19 mouse cellular contexts compared by ENCODE assay signal in the genomic region with DNA sequence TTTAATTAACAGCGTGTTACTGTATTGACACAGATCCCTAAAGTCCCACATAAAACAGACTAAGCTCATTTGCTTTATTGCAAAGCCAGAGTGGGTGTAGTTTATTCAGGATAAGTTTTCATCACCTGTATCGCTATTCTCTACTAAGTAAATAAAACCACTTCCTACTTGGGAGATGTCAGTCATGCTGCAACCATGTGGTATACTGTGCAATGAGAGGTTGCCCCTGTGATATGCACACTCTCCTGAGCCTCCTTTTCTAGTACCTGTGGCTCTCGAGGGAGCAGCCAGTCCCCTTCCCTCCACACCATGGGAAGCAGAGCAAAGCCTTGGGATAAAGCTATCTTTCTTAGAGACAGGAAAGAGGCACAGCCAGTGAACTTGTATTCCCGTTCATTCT.
"Had no signal": no experiment of that assay in that cellular context is flagged by ENCODE, and none has a peak within 500 bp of the region (broad histone marks: within the 10 kb centered on the region; RNA-seq: fewer than 3 reads in every experiment).

No protein-coding gene starts in this region.

- DNase-seq: liver, postnatal 0 days; lung, adult 2 months; lung, postnatal 10 days; lung, postnatal 4 days; right cerebral cortex, adult 18-20 months; right cerebral cortex, postnatal 25 days; right cerebral cortex, postnatal 4 days; spleen, adult 18-20 months; thymus, adult 18-20 months; thymus, postnatal 14 days; thymus, postnatal 36 days had no signal

- H3K36me3 ChIP-seq: liver, embryonic 15.5 days; lung, embryonic 15.5 days; midbrain, embryonic 13.5 days; midbrain, embryonic 15.5 days; neural tube, embryonic 13.5 days; neural tube, embryonic 15.5 days had no signal

- H3K27me3 ChIP-seq: liver, embryonic 15.5 days; lung, embryonic 15.5 days; megakaryocyte, embryonic 14.5 days; midbrain, embryonic 13.5 days; midbrain, embryonic 15.5 days; neural tube, embryonic 13.5 days; neural tube, embryonic 15.5 days had no signal

- ATAC-seq: liver, postnatal 0 days; midbrain, embryonic 13.5 days; midbrain, embryonic 15.5 days had no signal

- H3K4me1 ChIP-seq: liver, embryonic 15.5 days; lung, embryonic 15.5 days; midbrain, embryonic 15.5 days; neural tube, embryonic 15.5 days had no signal

- H3K4me2 ChIP-seq: liver, embryonic 15.5 days; lung, embryonic 15.5 days; midbrain, embryonic 11.5 days; midbrain, embryonic 13.5 days; midbrain, embryonic 15.5 days; neural tube, embryonic 13.5 days; neural tube, embryonic 15.5 days had no signal

- H3K9me3 ChIP-seq: liver, embryonic 15.5 days; lung, embryonic 15.5 days; megakaryocyte, embryonic 14.5 days; midbrain, embryonic 13.5 days; midbrain, embryonic 15.5 days; neural tube, embryonic 13.5 days; neural tube, embryonic 15.5 days had no signal

- H3K4me3 ChIP-seq: liver, embryonic 15.5 days; lung, embryonic 15.5 days; megakaryocyte, embryonic 14.5 days; midbrain, embryonic 13.5 days; midbrain, embryonic 15.5 days; neural tube, embryonic 13.5 days; neural tube, embryonic 15.5 days had no signal

- H3K9ac ChIP-seq: liver, embryonic 15.5 days; liver, postnatal 0 days; lung, embryonic 15.5 days; midbrain, embryonic 13.5 days; midbrain, embryonic 15.5 days; neural tube, embryonic 13.5 days; neural tube, embryonic 15.5 days had no signal

- H3K27ac ChIP-seq: liver, embryonic 15.5 days; lung, embryonic 15.5 days; midbrain, embryonic 13.5 days; midbrain, embryonic 15.5 days; neural tube, embryonic 13.5 days; neural tube, embryonic 15.5 days had no signal
